Mouse (Mus musculus) forebrain, embryonic 11.5 days (tissue): ENCODE measurements at regions not wholly inside any gene's neighbourhood (a gene's known extent, or its start where the extent isn't known, plus 50 kb on each side); places are given as distances from the start of the nearest gene placed in this dataset.

ENCODE experiments used
- ATAC-seq: fragments of 200-750 bp; cut with Nextera tagmentation; replicated peaks from 2 replicates; pipeline ENCODE4 v1.8.0; 2017; ENCODE audit warnings: moderate TSS enrichment; ENCODE audit not compliant: low FRiP score
- DNase-seq: peaks from one replicate; pipeline ENCODE4 v3.0.0-alpha.2; 2017; ENCODE audit warnings: low spot score
- H3K27ac ChIP-seq: fragments of 300-500 bp; sonication (generic); 2 replicates; pipeline ENCODE4 v1.5.1; 2014; ENCODE audit warnings: low read depth, low read length
- H3K27me3 ChIP-seq: fragments of 300-500 bp; sonication (generic); 2 replicates; pipeline ENCODE4 v1.6.1; 2014; ENCODE audit warnings: mild to moderate bottlenecking, low read length, mixed read lengths; ENCODE audit not compliant: control insufficient read depth, insufficient read depth
- H3K36me3 ChIP-seq: fragments of 300-500 bp; sonication (generic); 2 replicates; pipeline ENCODE4 v1.6.1; 2014; ENCODE audit warnings: mild to moderate bottlenecking, low read length, moderate library complexity, mixed read lengths; ENCODE audit not compliant: control insufficient read depth, insufficient read depth
- H3K4me1 ChIP-seq: fragments of 300-500 bp; sonication (generic); replicated peaks from 2 replicates; pipeline ENCODE4 v1.6.1; 2014; ENCODE audit warnings: low read length, mixed read lengths; ENCODE audit not compliant: control insufficient read depth, insufficient read depth
- H3K4me2 ChIP-seq: fragments of 300-500 bp; sonication (generic); 2 replicates; pipeline ENCODE4 v1.6.1; 2014; ENCODE audit warnings: low read depth, mild to moderate bottlenecking, low read length, moderate library complexity, mixed read lengths; ENCODE audit not compliant: severe bottlenecking
- H3K4me3 ChIP-seq: fragments of 300-500 bp; sonication (generic); 2 replicates; pipeline ENCODE4 v1.5.1; 2014; ENCODE audit warnings: low read depth, low read length
- H3K9ac ChIP-seq: fragments of 300-500 bp; sonication (generic); 2 replicates; pipeline ENCODE4 v1.6.1; 2014; ENCODE audit warnings: low read length
- H3K9me3 ChIP-seq: fragments of 300-500 bp; sonication (generic); 2 replicates; pipeline ENCODE4 v1.6.1; 2016; ENCODE audit warnings: low read length, mixed read lengths; ENCODE audit not compliant: control insufficient read depth
- WGBS: fragments of 180-500 bp; shearing (Covaris S2); extraction: QIAGEN DNeasy Blood & Tissue Kit; methylation state at CpG from one replicate; pipeline ENCODE4 v1.1.7; 2014; 5-methylcytosine and 5-hydroxymethylcytosine counted together

DNA sequence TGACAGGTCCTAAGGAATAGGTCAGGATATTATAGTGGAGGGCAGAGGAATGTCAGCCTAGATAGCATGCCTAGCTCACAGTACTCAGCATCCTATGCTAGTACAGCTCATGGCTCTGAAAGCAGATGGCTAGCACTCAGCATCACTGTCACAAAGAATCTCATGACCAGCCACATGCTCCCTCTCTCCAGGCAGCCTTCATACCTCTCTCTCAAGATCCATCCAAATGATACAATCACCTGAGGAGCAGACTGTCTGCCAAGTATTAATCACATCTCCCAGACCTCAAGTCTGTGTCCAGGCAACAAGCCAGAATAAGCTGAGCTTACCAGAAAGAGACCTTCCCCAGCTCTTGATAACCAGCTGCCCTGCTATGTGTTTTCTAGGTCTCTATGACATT, 557.4 kb upstream of the Nbea start:
- H3K4me3 ChIP-seq = no peak overlapping the region
- H3K27me3 ChIP-seq = no peaks in the 10 kb centered on the region
- ATAC-seq (no peak), DNase-seq (no peak)
- no peaks in the 10 kb centered on the region for H3K9me3 ChIP-seq
- H3K36me3 ChIP-seq = no peaks in the 10 kb centered on the region
- no peak overlapping the region for H3K4me2 ChIP-seq
- H3K9ac ChIP-seq = no peak overlapping the region
- no peaks in the 10 kb centered on the region for H3K4me1 ChIP-seq
- H3K27ac ChIP-seq = no peak overlapping the region

GRCm38 (mm10) chr3:56739451-56739850, 556.0 kb upstream of the Nbea start:
- 90% methylated on average over 3 of the region's 3 CpGs for WGBS
- H3K9ac ChIP-seq = no peak overlapping the region
- H3K27me3 ChIP-seq = no peaks in the 10 kb centered on the region
- H3K4me2 ChIP-seq = no peak overlapping the region
- ATAC-seq (no peak), DNase-seq (no peak)
- H3K4me3 ChIP-seq = no peak overlapping the region
- no peaks in the 10 kb centered on the region for H3K36me3 ChIP-seq
- H3K4me1 ChIP-seq = no peaks in the 10 kb centered on the region
- H3K27ac ChIP-seq = no peak overlapping the region
- no peaks in the 10 kb centered on the region for H3K9me3 ChIP-seq

- no peak overlapping the region for H3K4me3 ChIP-seq
- no peak overlapping the region for H3K27ac ChIP-seq
- 60% methylated on average over 3 of the region's 3 CpGs for WGBS
- no peak overlapping the region for H3K9ac ChIP-seq
- no peaks in the 10 kb centered on the region for H3K4me1 ChIP-seq
- H3K36me3 ChIP-seq = no peaks in the 10 kb centered on the region
- no peak for DNase-seq
- no peak for ATAC-seq
- H3K4me2 ChIP-seq = no peak overlapping the region
- H3K9me3 ChIP-seq = no peaks in the 10 kb centered on the region
- no peaks in the 10 kb centered on the region for H3K27me3 ChIP-seq
These were observed 547.3 kb upstream of the Nbea start for GRCm38 (mm10) chr3:56730849-56731248.

DNA sequence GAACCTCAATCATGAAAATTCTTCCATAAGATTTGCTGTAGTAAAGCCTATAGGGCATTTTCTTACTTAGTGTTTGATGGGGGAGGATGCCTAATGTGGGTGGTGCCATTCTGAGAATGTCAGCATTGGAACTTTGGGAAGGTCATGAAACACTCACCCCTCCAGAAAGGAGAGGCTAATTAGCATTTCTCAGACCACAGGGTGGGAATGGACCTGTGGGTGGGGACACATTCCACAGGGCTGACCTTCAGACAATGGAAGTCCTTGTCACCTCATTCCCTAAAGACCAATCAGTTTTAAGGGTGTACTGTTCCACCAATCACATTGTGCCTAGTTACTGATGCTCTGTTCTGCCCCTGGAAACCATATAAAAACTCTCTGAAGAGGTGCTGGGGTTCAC, 541.5 kb upstream of the Nbea start:
- no peak overlapping the region for H3K4me2 ChIP-seq
- no peak overlapping the region for H3K27ac ChIP-seq
- DNase-seq = no peak
- H3K36me3 ChIP-seq = no peaks in the 10 kb centered on the region
- no peaks in the 10 kb centered on the region for H3K27me3 ChIP-seq
- no peak overlapping the region for H3K4me3 ChIP-seq
- H3K4me1 ChIP-seq = no peaks in the 10 kb centered on the region
- no peaks in the 10 kb centered on the region for H3K9me3 ChIP-seq
- H3K9ac ChIP-seq = no peak overlapping the region
- no peak for ATAC-seq

- Histone ChIP-seq H3K36me3 (no peaks in the 10 kb centered on the region), H3K27ac (no peak overlapping the region), H3K27me3 (no peaks in the 10 kb centered on the region), H3K4me2 (no peak overlapping the region), H3K9me3 (no peaks in the 10 kb centered on the region), H3K9ac (no peak overlapping the region), H3K4me3 (no peak overlapping the region), H3K4me1 (no peaks in the 10 kb centered on the region)
- DNase-seq = no peak
- no peak for ATAC-seq
- WGBS = 74% methylated on average over 1 of the region's 1 CpGs
These were observed 524.8 kb upstream of the Nbea start for GRCm38 (mm10) chr3:56708260-56708659.

DNA sequence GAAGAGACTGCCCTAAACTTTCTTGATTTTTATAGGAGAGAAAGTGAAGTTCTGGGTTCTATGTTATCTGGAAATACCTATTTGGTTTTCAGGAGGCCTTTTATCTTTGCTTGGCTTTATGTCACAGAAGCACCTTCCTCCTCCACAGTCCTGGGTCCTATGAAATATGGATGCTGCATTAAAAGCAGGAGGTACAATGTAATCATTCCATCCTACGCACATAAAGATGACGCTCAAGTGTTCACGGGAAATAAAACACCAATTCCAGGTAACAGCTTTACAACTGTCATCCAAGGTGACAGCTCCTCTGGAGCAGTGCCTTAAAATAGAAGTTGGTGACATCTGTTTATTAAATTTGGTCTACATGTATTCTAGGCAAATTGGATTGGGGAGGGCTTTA, 523.8 kb upstream of the Nbea start:
- H3K4me1 ChIP-seq = no peaks in the 10 kb centered on the region
- H3K27ac ChIP-seq = no peak overlapping the region
- no peak overlapping the region for H3K4me2 ChIP-seq
- no peak for DNase-seq
- no peak overlapping the region for H3K9ac ChIP-seq
- no peaks in the 10 kb centered on the region for H3K27me3 ChIP-seq
- H3K4me3 ChIP-seq = no peak overlapping the region
- H3K9me3 ChIP-seq = no peaks in the 10 kb centered on the region
- ATAC-seq = no peak
- no peaks in the 10 kb centered on the region for H3K36me3 ChIP-seq
- WGBS = 93% methylated on average over 3 of the region's 3 CpGs

DNA sequence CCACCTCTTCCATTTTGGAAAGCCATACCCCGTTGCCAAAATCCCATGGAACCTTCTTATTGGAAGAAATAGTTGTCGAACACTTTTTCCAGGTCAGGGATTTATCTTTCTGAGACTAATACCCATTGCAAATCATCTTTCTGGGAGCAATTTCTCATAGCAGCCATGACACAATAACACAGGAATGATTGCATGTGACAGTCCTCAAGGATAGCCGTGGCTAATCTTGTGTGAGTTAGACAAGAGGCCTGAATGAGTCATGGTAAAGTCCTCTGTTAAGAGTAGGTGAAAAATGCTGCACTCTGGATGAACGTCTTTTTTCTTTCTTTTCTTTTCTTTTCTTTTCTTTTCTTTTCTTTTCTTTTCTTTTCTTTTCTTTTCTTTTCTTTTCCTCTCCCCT, 522.5 kb upstream of the Nbea start:
- Histone ChIP-seq H3K36me3 (no peaks in the 10 kb centered on the region), H3K27me3 (no peaks in the 10 kb centered on the region), H3K4me3 (no peak overlapping the region), H3K9me3 (no peaks in the 10 kb centered on the region), H3K9ac (no peak overlapping the region), H3K4me2 (no peak overlapping the region), H3K27ac (no peak overlapping the region), H3K4me1 (no peaks in the 10 kb centered on the region)
- WGBS = 77% methylated on average over 4 of the region's 4 CpGs
- no peak for ATAC-seq
- DNase-seq = no peak

GRCm38 (mm10) chr3:56698941-56699340, 515.4 kb upstream of the Nbea start:
- DNase-seq (no peak), ATAC-seq (peak; percentile 25)
- Histone ChIP-seq H3K27ac (peak overlapping the region; percentile 4), H3K9ac (no peak overlapping the region), H3K4me3 (no peak overlapping the region), H3K4me2 (no peak overlapping the region), H3K9me3 (no peaks in the 10 kb centered on the region), H3K4me1 (peaks cover 10% of the 10 kb centered on the region; the same call in 1 of the 2 replicates), H3K36me3 (no peaks in the 10 kb centered on the region), H3K27me3 (no peaks in the 10 kb centered on the region)

DNA sequence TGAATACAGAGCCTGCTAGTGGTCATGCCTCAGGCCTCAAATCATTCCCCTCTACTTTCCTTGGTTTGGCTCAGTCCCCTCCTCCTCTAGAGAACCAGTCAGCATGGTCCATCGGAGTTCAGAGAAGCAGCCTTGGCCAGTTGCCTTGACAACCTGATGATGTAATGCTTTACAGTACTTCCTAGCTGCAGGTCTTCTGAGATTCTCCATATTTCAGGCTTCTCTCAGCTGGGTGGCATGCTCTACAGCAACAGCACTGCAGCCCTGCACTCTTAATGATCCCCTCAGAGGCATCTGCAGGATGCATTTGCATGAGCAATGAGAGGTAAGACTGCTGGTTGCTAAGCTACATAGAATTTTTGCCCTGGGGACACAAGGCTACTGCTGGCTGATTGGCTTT, 514.7 kb upstream of the Nbea start:
- Histone ChIP-seq H3K27me3 (no peaks in the 10 kb centered on the region), H3K27ac (peak overlapping the region; percentile 71), H3K9me3 (no peaks in the 10 kb centered on the region), H3K36me3 (no peaks in the 10 kb centered on the region), H3K4me1 (peaks cover 10% of the 10 kb centered on the region; the same call in 1 of the 2 replicates), H3K4me2 (no peak overlapping the region), H3K9ac (peak overlapping the region; percentile 6; the same call in 1 of the 2 replicates), H3K4me3 (no peak overlapping the region)
- DNase-seq = peak; percentile 72
- WGBS = 11% methylated on average over 1 of the region's 1 CpGs
- ATAC-seq = peak; percentile 95
